Comparison of ENCODE assay signal across 10 mouse cellular contexts in the genomic region with DNA sequence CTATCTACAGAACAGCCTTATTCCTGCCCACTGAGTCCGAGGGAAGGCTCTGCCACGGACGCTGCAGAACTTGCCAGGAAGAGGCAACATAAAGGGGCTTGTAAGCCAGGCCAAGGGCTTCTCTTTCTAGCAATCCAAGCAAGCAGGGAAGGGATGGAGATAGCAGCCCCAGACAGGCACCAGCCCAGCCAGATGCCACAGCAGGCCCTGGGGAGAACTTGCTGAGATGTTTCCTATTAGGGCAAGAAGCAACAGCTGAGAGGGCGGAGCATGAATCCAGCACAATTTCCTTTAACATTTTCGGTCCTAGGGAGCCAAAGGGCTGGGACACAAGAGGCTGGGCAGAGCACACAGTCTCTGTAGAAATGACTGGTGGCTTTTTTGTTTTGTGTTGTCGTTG. TPM values are rescaled to one million over a fixed set of nuclear protein-coding genes. Genes with fewer than 3 reads are reported as not detected.
A peak's percentile ranks its signal among the peaks of the same experiment; 100 is the strongest.
DNase-seq lines count a peak whose midpoint lies in the region; ATAC-seq lines count a peak whose summit lies in the region.
"Had no signal": no experiment of that assay in that cellular context is flagged by ENCODE, and none has a peak within 500 bp of the region (broad histone marks: within the 10 kb centered on the region; RNA-seq: fewer than 3 reads in every experiment).

No protein-coding gene starts in this region.

- H3K4me1 ChIP-seq in embryonic facial prominence, embryonic 10.5 days, result peaks cover 37% of the 10 kb centered on the region

- H3K27ac ChIP-seq in embryonic facial prominence, embryonic 10.5 days (replicated peaks), result peak overlapping the region; percentile 61; the same call in 1 of the 2 replicates
- H3K27ac ChIP-seq: heart, embryonic 15.5 days had no signal

- no peak for ATAC-seq in CD4-positive, CD25-positive, alpha-beta regulatory T cell, adult 4 months

- intact Hi-C loops in gastrocnemius, postnatal 14 days (cut with DNase I; ENCODE audit: low total_unique reads), result no loop called here
- intact Hi-C loops in gastrocnemius, postnatal 36 days (cut with DNase I), result no loop called here

- DNase-seq in gastrocnemius, postnatal 14 days, result peak; percentile 33
- no peak for DNase-seq in gastrocnemius, postnatal 36 days
- DNase-seq in adipocyte (ENCODE audit: low spot score), result peak; percentile 58
- DNase-seq in embryonic facial prominence, embryonic 10.5 days (ENCODE audit: low spot score), result peak; percentile 43
- peak; percentile 29 to 38 for DNase-seq in kidney, postnatal 4 days
- DNase-seq in frontal cortex, postnatal 14 days (ENCODE audit: low spot score in 2 of 2), result no peak
- no peak for DNase-seq in B cell, adult 2 months

- H3K9me3 ChIP-seq in embryonic facial prominence, embryonic 10.5 days, result no peaks in the 10 kb centered on the region
- H3K9me3 ChIP-seq: heart, embryonic 15.5 days had no signal

- H3K36me3 ChIP-seq in embryonic facial prominence, embryonic 10.5 days (replicated peaks), result no peaks in the 10 kb centered on the region
- H3K36me3 ChIP-seq: heart, embryonic 15.5 days had no signal

- H3K4me3 ChIP-seq in embryonic facial prominence, embryonic 10.5 days, result no peak overlapping the region
- H3K4me3 ChIP-seq: heart, embryonic 15.5 days had no signal

- no peaks in the 10 kb centered on the region for H3K27me3 ChIP-seq in embryonic facial prominence, embryonic 10.5 days (replicated peaks; ENCODE audit: low read depth, poor library complexity, severe bottlenecking)

- 48% methylated on average over 6 of the region's 6 CpGs for WGBS in embryonic facial prominence, embryonic 10.5 days

RNA-seq across cellular contexts. Expression of gene Stum, which starts 25.0 kb away (rescaled TPM):
- 1 to 10 TPM; 1.2 TPM for total RNA-seq in gastrocnemius, postnatal 14 days (2021)
- total RNA-seq in gastrocnemius, postnatal 36 days (2021), result under 1 TPM; 0.18 to 0.42 TPM
- 1.1 and 3.5 TPM in 2 replicates for polyA plus RNA-seq in embryonic facial prominence, embryonic 10.5 days (2016; fragmentation: Nextera tagmentation; extraction: Ambion mirVana)
- polyA plus RNA-seq in CD4-positive, CD25-positive, alpha-beta regulatory T cell, adult 4 months (2017; shearing (Covaris generic)), result not detected
- polyA plus RNA-seq: liver, embryonic 16.5 days had no signal

Comparison
In these comparisons a context has a peak if more than half of its experiments do, and no peak if none do; other contexts are left out.
1. DNase-seq: peak in gastrocnemius, postnatal 14 days (single experiment), adipocyte (single experiment), embryonic facial prominence, embryonic 10.5 days (single experiment) and kidney, postnatal 4 days (2 of 2); none in gastrocnemius, postnatal 36 days (0 of 2), frontal cortex, postnatal 14 days (0 of 2) and B cell, adult 2 months (0 of 2).